Mouse (Mus musculus) embryonic facial prominence, embryonic 12.5 days (tissue): Measurements from ENCODE around the gene Topbp1. TPM values are rescaled to one million over a fixed set of nuclear protein-coding genes. Genes with fewer than 3 reads are reported as not detected.
A peak's percentile ranks its signal among the peaks of the same experiment; 100 is the strongest.

Source experiments
- ATAC-seq: fragments of 200-750 bp; cut with Nextera tagmentation; 2 replicates; pipeline ENCODE4 v1.8.0; 2017; ENCODE audit not compliant: insufficient number of reproducible peaks, insufficient read depth, low FRiP score, low TSS enrichment
- H3K27ac ChIP-seq: fragments of 300-500 bp; sonication (generic); 2 replicates; pipeline ENCODE4 v1.5.1; 2016; ENCODE audit warnings: mild to moderate bottlenecking
- H3K27me3 ChIP-seq: fragments of 300-500 bp; sonication (generic); 2 replicates; pipeline ENCODE4 v1.6.1; 2016; ENCODE audit warnings: mild to moderate bottlenecking, moderate library complexity
- H3K36me3 ChIP-seq: fragments of 300-500 bp; sonication (generic); 2 replicates; pipeline ENCODE4 v1.6.1; 2016; ENCODE audit warnings: mild to moderate bottlenecking
- H3K4me1 ChIP-seq: fragments of 300-500 bp; sonication (generic); 2 replicates; pipeline ENCODE4 v1.6.1; 2016
- H3K4me2 ChIP-seq: fragments of 300-500 bp; sonication (generic); replicated peaks from 2 replicates; pipeline ENCODE4 v1.6.1; 2016; ENCODE audit warnings: mild to moderate bottlenecking, moderate library complexity
- H3K4me3 ChIP-seq: fragments of 300-500 bp; sonication (generic); 2 replicates; pipeline ENCODE4 v1.5.1; 2016; ENCODE audit warnings: mild to moderate bottlenecking
- H3K9ac ChIP-seq: fragments of 300-500 bp; sonication (generic); 2 replicates; pipeline ENCODE4 v1.6.1; 2016; ENCODE audit warnings: mild to moderate bottlenecking, moderate library complexity
- H3K9me3 ChIP-seq: fragments of 300-500 bp; sonication (generic); 2 replicates; pipeline ENCODE4 v1.6.1; 2016; ENCODE audit warnings: mild to moderate bottlenecking, moderate library complexity
- WGBS: fragments of 180-500 bp; shearing (Covaris S2); methylation state at CpG from one replicate; pipeline ENCODE4 v1.1.7; 2016; 5-methylcytosine and 5-hydroxymethylcytosine counted together
- polyA plus RNA-seq: library from polyadenylated mRNA; unstranded; fragments of >200 nt; fragmentation: Nextera tagmentation; extraction: Ambion mirVana; gene quantifications from 2 replicates; pipeline ENCODE4 v1.2.1, GENCODE M21; 2016

Topbp1 gene
- polyA plus RNA-seq, 1 experiment from 2014 or later, result 77.3 TPM

GRCm38 (mm10) chr9:103376346-103377320 is 71.6 kb downstream of the Topbp1 start:
- no peaks in the 10 kb centered on the region for H3K27me3 ChIP-seq
- no peak overlapping the region for H3K4me3 ChIP-seq
- no peak overlapping the region for H3K4me2 ChIP-seq
- H3K9me3 ChIP-seq, result no peaks in the 10 kb centered on the region
- 55% methylated on average over 7 of the region's 7 CpGs for WGBS
- peak; percentile 43; the same call in 1 of the 2 replicates for ATAC-seq
- no peak overlapping the region for H3K9ac ChIP-seq
- peaks cover 6% of the 10 kb centered on the region; the same call in 1 of the 2 replicates for H3K4me1 ChIP-seq
- no peaks in the 10 kb centered on the region for H3K36me3 ChIP-seq
- peak overlapping the region; percentile 36; the same call in 1 of the 2 replicates for H3K27ac ChIP-seq

- Histone ChIP-seq H3K4me2 (no peak overlapping the region), H3K4me3 (no peak overlapping the region), H3K4me1 (peaks cover 12% of the 10 kb centered on the region; the same call in 1 of the 2 replicates), H3K27me3 (no peaks in the 10 kb centered on the region), H3K36me3 (no peaks in the 10 kb centered on the region), H3K9me3 (no peaks in the 10 kb centered on the region), H3K27ac (no peak overlapping the region), H3K9ac (no peak overlapping the region)
- WGBS, result 67% methylated on average over 10 of the region's 10 CpGs
- ATAC-seq, result no peak
Measured at GRCm38 (mm10) chr9:103378686-103379085, 73.7 kb downstream of the Topbp1 start.

GRCm38 (mm10) chr9:103379199-103379598 is 74.2 kb downstream of the Topbp1 start:
- Histone ChIP-seq H3K4me1 (peaks cover 12% of the 10 kb centered on the region; the same call in 1 of the 2 replicates), H3K27ac (no peak overlapping the region), H3K9me3 (no peaks in the 10 kb centered on the region), H3K4me2 (no peak overlapping the region), H3K9ac (no peak overlapping the region), H3K27me3 (no peaks in the 10 kb centered on the region), H3K4me3 (no peak overlapping the region), H3K36me3 (no peaks in the 10 kb centered on the region)
- ATAC-seq, result no peak
- 73% methylated on average over 9 of the region's 9 CpGs for WGBS

- no peak for ATAC-seq
- Histone ChIP-seq H3K9ac (no peak overlapping the region), H3K27me3 (no peaks in the 10 kb centered on the region), H3K4me2 (no peak overlapping the region), H3K27ac (no peak overlapping the region), H3K36me3 (no peaks in the 10 kb centered on the region), H3K4me1 (peaks cover 12% of the 10 kb centered on the region; the same call in 1 of the 2 replicates), H3K9me3 (no peaks in the 10 kb centered on the region), H3K4me3 (no peak overlapping the region)
- 78% methylated on average over 4 of the region's 4 CpGs for WGBS
Measured at GRCm38 (mm10) chr9:103380566-103380965, 75.6 kb downstream of the Topbp1 start.

GRCm38 (mm10) chr9:103382989-103383388 is 78.0 kb downstream of the Topbp1 start:
- no peak overlapping the region for H3K4me2 ChIP-seq
- H3K36me3 ChIP-seq, result no peaks in the 10 kb centered on the region
- no peaks in the 10 kb centered on the region for H3K27me3 ChIP-seq
- ATAC-seq, result no peak
- no peak overlapping the region; the same call in 1 of the 2 replicates for H3K27ac ChIP-seq
- 45% methylated on average over 6 of the region's 6 CpGs for WGBS
- H3K9me3 ChIP-seq, result no peaks in the 10 kb centered on the region
- no peak overlapping the region for H3K9ac ChIP-seq
- no peak overlapping the region for H3K4me3 ChIP-seq
- H3K4me1 ChIP-seq, result peaks cover 13% of the 10 kb centered on the region; the same call in 1 of the 2 replicates

GRCm38 (mm10) chr9:103383576-103383975 is 78.6 kb downstream of the Topbp1 start:
- no peaks in the 10 kb centered on the region for H3K36me3 ChIP-seq
- WGBS, result 85% methylated on average over 1 of the region's 1 CpGs

GRCm38 (mm10) chr9:103384141-103384796 is 79.3 kb downstream of the Topbp1 start:
- H3K27ac ChIP-seq, result no peak overlapping the region
- 78% methylated on average over 4 of the region's 4 CpGs for WGBS
- no peak overlapping the region for H3K4me3 ChIP-seq
- no peak overlapping the region for H3K9ac ChIP-seq
- ATAC-seq, result no peak
- no peaks in the 10 kb centered on the region for H3K9me3 ChIP-seq
- peaks cover 17% of the 10 kb centered on the region; the same call in 1 of the 2 replicates for H3K4me1 ChIP-seq
- no peaks in the 10 kb centered on the region for H3K36me3 ChIP-seq
- H3K4me2 ChIP-seq, result no peak overlapping the region
- H3K27me3 ChIP-seq, result no peaks in the 10 kb centered on the region

More at GRCm38 (mm10) chr9:103383576-103383975, 78.6 kb downstream of the Topbp1 start:
- Histone ChIP-seq H3K27me3 (no peaks in the 10 kb centered on the region), H3K4me1 (peaks cover 17% of the 10 kb centered on the region; the same call in 1 of the 2 replicates), H3K4me2 (no peak overlapping the region), H3K9me3 (no peaks in the 10 kb centered on the region), H3K27ac (no peak overlapping the region), H3K9ac (no peak overlapping the region), H3K4me3 (no peak overlapping the region)
- ATAC-seq, result no peak

GRCm38 (mm10) chr9:103385600-103385999 is 80.6 kb downstream of the Topbp1 start:
- Histone ChIP-seq H3K4me2 (no peak overlapping the region), H3K27ac (no peak overlapping the region), H3K4me1 (peaks cover 17% of the 10 kb centered on the region; the same call in 1 of the 2 replicates), H3K4me3 (no peak overlapping the region), H3K36me3 (no peaks in the 10 kb centered on the region), H3K9me3 (no peaks in the 10 kb centered on the region), H3K9ac (no peak overlapping the region), H3K27me3 (no peaks in the 10 kb centered on the region)
- ATAC-seq, result no peak
- 27% methylated on average over 1 of the region's 1 CpGs for WGBS

- no peak overlapping the region for H3K4me3 ChIP-seq
- no peak overlapping the region for H3K9ac ChIP-seq
- peaks cover 17% of the 10 kb centered on the region; the same call in 1 of the 2 replicates for H3K4me1 ChIP-seq
- ATAC-seq, result no peak
- H3K4me2 ChIP-seq, result no peak overlapping the region
- no peak overlapping the region for H3K27ac ChIP-seq
- H3K27me3 ChIP-seq, result no peaks in the 10 kb centered on the region
- no peaks in the 10 kb centered on the region for H3K9me3 ChIP-seq
- H3K36me3 ChIP-seq, result no peaks in the 10 kb centered on the region
- 30% methylated on average over 5 of the region's 5 CpGs for WGBS
Measured at GRCm38 (mm10) chr9:103386573-103386972, 81.6 kb downstream of the Topbp1 start.

GRCm38 (mm10) chr9:103387011-103387653 is 82.1 kb downstream of the Topbp1 start:
- no peaks in the 10 kb centered on the region for H3K27me3 ChIP-seq
- no peaks in the 10 kb centered on the region for H3K36me3 ChIP-seq
- WGBS, result 53% methylated on average over 10 of the region's 10 CpGs
- no peak for ATAC-seq
- no peaks in the 10 kb centered on the region for H3K9me3 ChIP-seq
- peaks cover 17% of the 10 kb centered on the region; the same call in 1 of the 2 replicates for H3K4me1 ChIP-seq
- no peak overlapping the region for H3K9ac ChIP-seq
- H3K4me3 ChIP-seq, result no peak overlapping the region
- no peak overlapping the region for H3K4me2 ChIP-seq
- H3K27ac ChIP-seq, result no peak overlapping the region

- WGBS, result 90% methylated on average over 6 of the region's 6 CpGs
Measured at GRCm38 (mm10) chr9:103389261-103389660, 84.2 kb downstream of the Topbp1 start.

More at GRCm38 (mm10) chr9:103389261-103389660, 84.2 kb downstream of the Topbp1 start:
- H3K9me3 ChIP-seq, result no peaks in the 10 kb centered on the region
- H3K9ac ChIP-seq, result no peak overlapping the region
- H3K27me3 ChIP-seq, result no peaks in the 10 kb centered on the region
- no peak for ATAC-seq
- no peak overlapping the region for H3K4me2 ChIP-seq
- no peaks in the 10 kb centered on the region for H3K36me3 ChIP-seq
- H3K4me3 ChIP-seq, result no peak overlapping the region
- H3K27ac ChIP-seq, result no peak overlapping the region
- H3K4me1 ChIP-seq, result peaks cover 11% of the 10 kb centered on the region; the same call in 1 of the 2 replicates
